Mouse (Mus musculus) layer of hippocampus, postnatal 14 days (tissue): ENCODE measurements around the gene Izumo1. TPM values are rescaled to one million over a fixed set of nuclear protein-coding genes. Genes with fewer than 3 reads are reported as not detected.

ENCODE experiments used
- total RNA-seq, 2 experiments: library from RNA; stranded (reverse); gene quantifications; 2 replicates each; pipeline ENCODE4 v1.2.3; 2021

The Izumo1 gene
- total RNA-seq, 2 experiments from 2014 or later = 0.23 TPM; not detected in 1

Other genes starting within 250 kb of the Izumo1 start
- 100 to 1,000 TPM; 386 to 456 TPM for gene Snrnp70, start 226.1 kb upstream of the Izumo1 start, total RNA-seq
- not detected for gene Kcna7, start 216.2 kb upstream of the Izumo1 start, total RNA-seq
- gene Ntf5, start 208.1 kb upstream of the Izumo1 start, total RNA-seq = under 1 TPM in 1 of 2 experiments, not detected in 1; 0.31 TPM
- gene Lhb, start 201.0 kb upstream of the Izumo1 start, total RNA-seq = under 1 TPM in 1 of 2 experiments, not detected in 1; 0.69 TPM
- gene Gys1, start 187.0 kb upstream of the Izumo1 start, total RNA-seq = 10 to 100 TPM; 17.7 to 18.7 TPM
- 10 to 100 TPM; 30.4 to 45.0 TPM for gene Ruvbl2, start 183.7 kb upstream of the Izumo1 start, total RNA-seq
- 100 to 1,000 TPM; 300 to 331 TPM for gene Ftl1, start 161.9 kb upstream of the Izumo1 start, total RNA-seq
- 10 to 100 TPM; 90.2 to 90.6 TPM for gene Bax, start 154.9 kb upstream of the Izumo1 start, total RNA-seq
- not detected for gene Tulp2, start 139.9 kb upstream of the Izumo1 start, total RNA-seq
- gene Gm45808, start 135.0 kb upstream of the Izumo1 start, total RNA-seq = under 1 TPM; 0.57 to 0.62 TPM
- gene Dhdh, start 133.0 kb upstream of the Izumo1 start, total RNA-seq = 1 to 10 TPM; 2.8 TPM
- 100 to 1,000 TPM in 1 of 2 experiments, 10 to 100 TPM in 1; 97.1 to 109 TPM for gene Nucb1, start 111.4 kb upstream of the Izumo1 start, total RNA-seq
- 10 to 100 TPM; 27.8 to 29.5 TPM for gene Ppp1r15a, start 95.5 kb upstream of the Izumo1 start, total RNA-seq
- gene Plekha4, start 95.5 kb upstream of the Izumo1 start, total RNA-seq = 1 to 10 TPM in 1 of 2 experiments, under 1 TPM in 1; 0.83 to 1.5 TPM
- gene Hsd17b14, start 66.9 kb upstream of the Izumo1 start, total RNA-seq = not detected
- 10 to 100 TPM; 21.4 to 27.2 TPM for gene Bcat2, start 51.7 kb upstream of the Izumo1 start, total RNA-seq
- not detected for gene Fgf21, start 6.3 kb upstream of the Izumo1 start, total RNA-seq
- not detected for gene Fut1, start 4.5 kb upstream of the Izumo1 start, total RNA-seq
- gene Rasip1, start 5.7 kb downstream of the Izumo1 start, total RNA-seq = 10 to 100 TPM in 1 of 2 experiments, 1 to 10 TPM in 1; 9.3 to 10.3 TPM
- gene Mamstr, start 18.2 kb downstream of the Izumo1 start, total RNA-seq = 1 to 10 TPM; 1.7 to 1.8 TPM
- under 1 TPM; 0.30 to 0.67 TPM for gene Fut2, start 44.6 kb downstream of the Izumo1 start, total RNA-seq
- gene Ntn5, start 62.2 kb downstream of the Izumo1 start, total RNA-seq = under 1 TPM; 0.67 to 0.94 TPM
- under 1 TPM; 0.24 to 0.41 TPM for gene Sec1, start 72.6 kb downstream of the Izumo1 start, total RNA-seq
- gene Car11, start 78.0 kb downstream of the Izumo1 start, total RNA-seq = 100 to 1,000 TPM; 110 to 123 TPM
- 10 to 100 TPM; 49.7 to 59.1 TPM for gene Dbp, start 83.3 kb downstream of the Izumo1 start, total RNA-seq
- gene Rpl18, start 93.6 kb downstream of the Izumo1 start, total RNA-seq = 100 to 1,000 TPM; 423 to 452 TPM
- gene Sphk2, start 96.2 kb downstream of the Izumo1 start, total RNA-seq = 10 to 100 TPM; 30.5 to 31.4 TPM
- under 1 TPM; 0.48 to 0.60 TPM for gene Fam83e, start 99.4 kb downstream of the Izumo1 start, total RNA-seq
- gene Spaca4, start 104.0 kb downstream of the Izumo1 start, total RNA-seq = not detected
- 100 to 1,000 TPM; 290 to 306 TPM for gene Lmtk3, start 161.9 kb downstream of the Izumo1 start, total RNA-seq
- 10 to 100 TPM in 1 of 2 experiments, 1 to 10 TPM in 1; 8.7 to 12.0 TPM for gene Sult2b1, start 162.9 kb downstream of the Izumo1 start, total RNA-seq
- gene Cyth2, start 192.8 kb downstream of the Izumo1 start, total RNA-seq = 100 to 1,000 TPM; 174 to 179 TPM
- 1 to 10 TPM; 1.6 to 2.1 TPM for gene Kcnj14, start 203.0 kb downstream of the Izumo1 start, total RNA-seq
- gene Grwd1, start 209.1 kb downstream of the Izumo1 start, total RNA-seq = 10 to 100 TPM; 21.2 to 21.9 TPM